Mouse (Mus musculus) forebrain, embryonic 15.5 days (tissue): ENCODE data around the gene Thsd4. TPM values are rescaled to one million over a fixed set of nuclear protein-coding genes. Genes with fewer than 3 reads are reported as not detected.

ENCODE experiments used
- ATAC-seq: fragments of 200-750 bp; cut with Nextera tagmentation; replicated peaks from 2 replicates; pipeline ENCODE4 v1.8.0; 2017; ENCODE audit warnings: mild to moderate bottlenecking, moderate TSS enrichment, moderate library complexity
- H3K27ac ChIP-seq: fragments of 300-500 bp; sonication (generic); replicated peaks from 2 replicates; pipeline ENCODE4 v1.5.1; 2015; ENCODE audit warnings: mild to moderate bottlenecking, inconsistent platforms
- H3K27me3 ChIP-seq: fragments of 300-500 bp; sonication (generic); 2 replicates; pipeline ENCODE4 v1.6.1; 2015; ENCODE audit warnings: inconsistent platforms
- H3K36me3 ChIP-seq: fragments of 300-500 bp; sonication (generic); 2 replicates; pipeline ENCODE4 v1.6.1; 2015; ENCODE audit warnings: mild to moderate bottlenecking, inconsistent platforms
- H3K4me1 ChIP-seq: fragments of 300-500 bp; sonication (generic); 2 replicates; pipeline ENCODE4 v1.6.1; 2015; ENCODE audit warnings: inconsistent platforms
- H3K4me2 ChIP-seq: fragments of 300-500 bp; sonication (generic); replicated peaks from 2 replicates; pipeline ENCODE4 v1.6.1; 2015; ENCODE audit warnings: mild to moderate bottlenecking, inconsistent platforms
- H3K4me3 ChIP-seq: fragments of 300-500 bp; sonication (generic); 2 replicates; pipeline ENCODE4 v1.5.1; 2015; ENCODE audit warnings: mild to moderate bottlenecking, inconsistent platforms
- H3K9ac ChIP-seq: fragments of 300-500 bp; sonication (generic); replicated peaks from 2 replicates; pipeline ENCODE4 v1.6.1; 2015; ENCODE audit warnings: mild to moderate bottlenecking, inconsistent platforms
- H3K9me3 ChIP-seq: fragments of 300-500 bp; sonication (generic); 2 replicates; pipeline ENCODE4 v1.6.1; 2016; ENCODE audit warnings: inconsistent platforms
- WGBS: fragments of 180-500 bp; shearing (Covaris S2); methylation state at CpG from one replicate; pipeline ENCODE4 v1.1.7; 2015; ENCODE audit warnings: mixed read lengths; 5-methylcytosine and 5-hydroxymethylcytosine counted together
- polyA plus RNA-seq: library from polyadenylated mRNA; unstranded; fragments of >200 nt; fragmentation: Nextera tagmentation; extraction: Ambion mirVana; gene quantifications from 2 replicates; pipeline ENCODE4 v1.2.1, GENCODE M21; 2015

Thsd4 gene
- polyA plus RNA-seq, 1 experiment from 2014 or later: 4.9 TPM

GRCm38 (mm10) chr9:60008936-60009335 lies 512.9 kb downstream of the Thsd4 start:
- H3K9ac ChIP-seq: no peak overlapping the region
- no peak overlapping the region for H3K4me3 ChIP-seq
- 51% methylated on average over 7 of the region's 7 CpGs for WGBS
- H3K36me3 ChIP-seq: no peaks in the 10 kb centered on the region
- H3K27me3 ChIP-seq: no peaks in the 10 kb centered on the region
- ATAC-seq: no peak
- no peak overlapping the region for H3K4me2 ChIP-seq
- no peak overlapping the region for H3K27ac ChIP-seq
- no peaks in the 10 kb centered on the region for H3K9me3 ChIP-seq
- H3K4me1 ChIP-seq: no peaks in the 10 kb centered on the region

- Histone ChIP-seq H3K36me3 (no peaks in the 10 kb centered on the region), H3K9ac (no peak overlapping the region), H3K4me3 (no peak overlapping the region), H3K4me1 (no peaks in the 10 kb centered on the region), H3K27me3 (no peaks in the 10 kb centered on the region), H3K4me2 (no peak overlapping the region), H3K9me3 (no peaks in the 10 kb centered on the region), H3K27ac (no peak overlapping the region)
- no peak for ATAC-seq
- WGBS: 62% methylated on average over 8 of the region's 8 CpGs
These were observed 519.5 kb downstream of the Thsd4 start for GRCm38 (mm10) chr9:60002323-60002722.

- Histone ChIP-seq H3K27me3 (no peaks in the 10 kb centered on the region), H3K4me3 (no peak overlapping the region), H3K4me2 (no peak overlapping the region), H3K4me1 (no peaks in the 10 kb centered on the region), H3K9me3 (no peaks in the 10 kb centered on the region), H3K36me3 (no peaks in the 10 kb centered on the region), H3K27ac (no peak overlapping the region), H3K9ac (no peak overlapping the region)
- ATAC-seq: no peak
- WGBS: 76% methylated on average over 3 of the region's 3 CpGs
These were observed 520.4 kb downstream of the Thsd4 start for GRCm38 (mm10) chr9:60001444-60001843.

GRCm38 (mm10) chr9:59997725-59998124 lies 524.1 kb downstream of the Thsd4 start:
- Histone ChIP-seq H3K9me3 (no peaks in the 10 kb centered on the region), H3K36me3 (no peaks in the 10 kb centered on the region), H3K27me3 (no peaks in the 10 kb centered on the region), H3K4me2 (no peak overlapping the region), H3K4me1 (no peaks in the 10 kb centered on the region), H3K4me3 (no peak overlapping the region), H3K9ac (no peak overlapping the region), H3K27ac (no peak overlapping the region)
- 80% methylated on average over 4 of the region's 4 CpGs for WGBS
- no peak for ATAC-seq

GRCm38 (mm10) chr9:59991407-59991806 lies 530.4 kb downstream of the Thsd4 start:
- Histone ChIP-seq H3K4me3 (no peak overlapping the region), H3K9ac (no peak overlapping the region), H3K4me2 (no peak overlapping the region), H3K36me3 (no peaks in the 10 kb centered on the region), H3K27me3 (no peaks in the 10 kb centered on the region), H3K9me3 (no peaks in the 10 kb centered on the region), H3K4me1 (no peaks in the 10 kb centered on the region), H3K27ac (no peak overlapping the region)
- no peak for ATAC-seq
- WGBS: 82% methylated on average over 5 of the region's 5 CpGs

GRCm38 (mm10) chr9:59989864-59990263 lies 532.0 kb downstream of the Thsd4 start:
- no peak for ATAC-seq
- WGBS: 3% methylated on average over 1 of the region's 1 CpGs
- no peak overlapping the region for H3K4me3 ChIP-seq
- no peaks in the 10 kb centered on the region for H3K9me3 ChIP-seq
- H3K4me2 ChIP-seq: no peak overlapping the region
- H3K36me3 ChIP-seq: no peaks in the 10 kb centered on the region
- no peak overlapping the region for H3K27ac ChIP-seq
- H3K4me1 ChIP-seq: no peaks in the 10 kb centered on the region
- H3K9ac ChIP-seq: no peak overlapping the region
- H3K27me3 ChIP-seq: no peaks in the 10 kb centered on the region

GRCm38 (mm10) chr9:59985900-59986572 lies 535.8 kb downstream of the Thsd4 start:
- H3K27ac ChIP-seq: no peak overlapping the region
- 65% methylated on average over 3 of the region's 3 CpGs for WGBS
- no peak for ATAC-seq
- H3K27me3 ChIP-seq: no peaks in the 10 kb centered on the region
- no peak overlapping the region for H3K4me2 ChIP-seq
- no peaks in the 10 kb centered on the region for H3K4me1 ChIP-seq
- no peak overlapping the region for H3K4me3 ChIP-seq
- no peaks in the 10 kb centered on the region for H3K9me3 ChIP-seq
- H3K9ac ChIP-seq: no peak overlapping the region
- H3K36me3 ChIP-seq: no peaks in the 10 kb centered on the region

- ATAC-seq: no peak
- Histone ChIP-seq H3K36me3 (no peaks in the 10 kb centered on the region), H3K9ac (no peak overlapping the region), H3K4me1 (no peaks in the 10 kb centered on the region), H3K27me3 (no peaks in the 10 kb centered on the region), H3K9me3 (no peaks in the 10 kb centered on the region), H3K4me2 (no peak overlapping the region), H3K27ac (no peak overlapping the region), H3K4me3 (no peak overlapping the region)
- WGBS: 51% methylated on average over 2 of the region's 2 CpGs
These were observed 540.7 kb downstream of the Thsd4 start for GRCm38 (mm10) chr9:59981116-59981515.

GRCm38 (mm10) chr9:59971263-59971662 lies 550.6 kb downstream of the Thsd4 start:
- Histone ChIP-seq H3K36me3 (no peaks in the 10 kb centered on the region), H3K4me3 (no peak overlapping the region), H3K9ac (no peak overlapping the region), H3K9me3 (no peaks in the 10 kb centered on the region), H3K27me3 (no peaks in the 10 kb centered on the region), H3K27ac (no peak overlapping the region), H3K4me2 (no peak overlapping the region), H3K4me1 (no peaks in the 10 kb centered on the region)
- ATAC-seq: no peak
- WGBS: 73% methylated on average over 4 of the region's 4 CpGs

GRCm38 (mm10) chr9:59969383-59969782 lies 552.5 kb downstream of the Thsd4 start:
- Histone ChIP-seq H3K27me3 (no peaks in the 10 kb centered on the region), H3K9me3 (no peaks in the 10 kb centered on the region), H3K4me3 (no peak overlapping the region), H3K36me3 (no peaks in the 10 kb centered on the region), H3K27ac (no peak overlapping the region), H3K4me1 (no peaks in the 10 kb centered on the region), H3K9ac (no peak overlapping the region), H3K4me2 (no peak overlapping the region)
- ATAC-seq: peak; percentile 78; the same call in 1 of the 2 replicates
- 30% methylated on average over 6 of the region's 6 CpGs for WGBS

- Histone ChIP-seq H3K4me3 (no peak overlapping the region), H3K27ac (no peak overlapping the region), H3K4me2 (no peak overlapping the region), H3K9ac (no peak overlapping the region), H3K9me3 (no peaks in the 10 kb centered on the region), H3K36me3 (no peaks in the 10 kb centered on the region), H3K4me1 (no peaks in the 10 kb centered on the region), H3K27me3 (no peaks in the 10 kb centered on the region)
- 88% methylated on average over 10 of the region's 10 CpGs for WGBS
- ATAC-seq: no peak
These were observed 556.8 kb downstream of the Thsd4 start for GRCm38 (mm10) chr9:59965046-59965445.

- H3K36me3 ChIP-seq: no peaks in the 10 kb centered on the region
- H3K9ac ChIP-seq: no peak overlapping the region
- no peaks in the 10 kb centered on the region for H3K9me3 ChIP-seq
- H3K4me2 ChIP-seq: no peak overlapping the region
- 52% methylated on average over 3 of the region's 3 CpGs for WGBS
- H3K4me1 ChIP-seq: no peaks in the 10 kb centered on the region
- no peak for ATAC-seq
- H3K27ac ChIP-seq: no peak overlapping the region
- no peak overlapping the region for H3K4me3 ChIP-seq
- no peaks in the 10 kb centered on the region for H3K27me3 ChIP-seq
These were observed 557.5 kb downstream of the Thsd4 start for GRCm38 (mm10) chr9:59964367-59964766.
